Mouse (Mus musculus): ENCODE results near the gene 4930590J08Rik. TPM values are rescaled to one million over a fixed set of nuclear protein-coding genes. Genes with fewer than 3 reads are reported as not detected.
"Not testable (repeated sequence)": the region's sequence is repeated elsewhere in the genome, so short reads cannot be mapped to it uniquely, and the experiment has no call there.

The 4930590J08Rik gene
- total and polyA plus RNA-seq, 3 experiments: 0.33 to 0.42 TPM; not detected in 1

GRCm38 (mm10) chr6:91938491-91938890 lies 35.9 kb downstream of the 4930590J08Rik start:
- H3K4me1 ChIP-seq (ENCODE audit: control insufficient read depth in 1 of 2, insufficient read depth in 2 of 2, low read length in 2 of 2): no peaks in the 10 kb centered on the region
- no peak for DNase-seq (ENCODE audit: low read depth, low spot score)
- no peak overlapping the region for H3K4me3 ChIP-seq (ENCODE audit: control insufficient read depth in 1 of 2, insufficient read depth in 1 of 2, low read depth in 2 of 2, low read length in 2 of 2)
- no peak for TF ChIP-seq CHD2 (IDR thresholded peaks at IDR 0.05; ENCODE audit: low read length)
- no peak for TF ChIP-seq UBTF (IDR thresholded peaks at IDR 0.05; ENCODE audit: borderline replicate concordance, insufficient read depth, low read depth, low read length)
- no peak for TF ChIP-seq JUND (IDR thresholded peaks at IDR 0.05; ENCODE audit: low read depth, low read length)
- no peak for TF ChIP-seq GABPA (IDR thresholded peaks at IDR 0.05; ENCODE audit: low read depth, low read length)
- no peaks in the 10 kb centered on the region for H3K9me3 ChIP-seq (replicated peaks; ENCODE audit: insufficient read depth, low read length)
- H3K79me2 ChIP-seq (ENCODE audit: control insufficient read depth, insufficient read depth, low read length, poor library complexity): no peaks in the 10 kb centered on the region
- H3K36me3 ChIP-seq (ENCODE audit: control insufficient read depth in 1 of 2, insufficient read depth in 2 of 2, low read length in 2 of 2): no peaks in the 10 kb centered on the region
- no peak overlapping the region for H3K27ac ChIP-seq (ENCODE audit: control insufficient read depth, low read depth, low read length)
- H3K9ac ChIP-seq (ENCODE audit: control insufficient read depth, low read depth, low read length, poor library complexity, severe bottlenecking): no peak overlapping the region
- H3K27me3 ChIP-seq (ENCODE audit: control insufficient read depth in 1 of 2, insufficient read depth in 2 of 2, low read length in 2 of 2): peaks cover 17 to 20% of the 10 kb centered on the region in 2 experiments

GRCm38 (mm10) chr6:91948426-91948825 lies 45.8 kb downstream of the 4930590J08Rik start:
- Histone ChIP-seq H3K9me3 (replicated peaks; ENCODE audit: insufficient read depth, low read length) (no peaks in the 10 kb centered on the region), H3K4me3 (ENCODE audit: control insufficient read depth in 1 of 2, insufficient read depth in 1 of 2, low read depth in 2 of 2, low read length in 2 of 2) (no peak overlapping the region), H3K4me1 (ENCODE audit: control insufficient read depth in 1 of 2, insufficient read depth in 2 of 2, low read length in 2 of 2) (no peaks in the 10 kb centered on the region), H3K27ac (ENCODE audit: control insufficient read depth, low read depth, low read length) (no peak overlapping the region), H3K9ac (ENCODE audit: control insufficient read depth, low read depth, low read length, poor library complexity, severe bottlenecking) (no peak overlapping the region), H3K36me3 (ENCODE audit: control insufficient read depth in 1 of 2, insufficient read depth in 2 of 2, low read length in 2 of 2) (no peaks in the 10 kb centered on the region), H3K27me3 (ENCODE audit: control insufficient read depth in 1 of 2, insufficient read depth in 2 of 2, low read length in 2 of 2) (peaks cover 0 to 1% of the 10 kb centered on the region in 2 experiments; a peak in 1 of 4 replicates), H3K79me2 (ENCODE audit: control insufficient read depth, insufficient read depth, low read length, poor library complexity) (no peaks in the 10 kb centered on the region)
- TF ChIP-seq ZKSCAN1 (IDR thresholded peaks at IDR 0.05; ENCODE audit: low read depth, low read length): no peak
- TF ChIP-seq E2F4 (IDR thresholded peaks at IDR 0.05; ENCODE audit: borderline replicate concordance, low read depth, low read length): no peak
- TF ChIP-seq BHLHE40 (IDR thresholded peaks at IDR 0.05; ENCODE audit: borderline replicate concordance, low read depth, low read length): no peak
- TF ChIP-seq NELFE (IDR thresholded peaks at IDR 0.05; ENCODE audit: low read depth, low read length): no peak
- TF ChIP-seq JUND (IDR thresholded peaks at IDR 0.05; ENCODE audit: low read depth, low read length): no peak
- TF ChIP-seq RAD21 (IDR thresholded peaks at IDR 0.05; ENCODE audit: low read depth, low read length): no peak
- TF ChIP-seq SMC3 (IDR thresholded peaks at IDR 0.05; ENCODE audit: low read depth, low read length): no peak
- no peak for TF ChIP-seq USF1 (IDR thresholded peaks at IDR 0.05; ENCODE audit: low read depth, low read length)
- no peak for TF ChIP-seq KAT2A (conservative IDR thresholded peaks at IDR 0.05; ENCODE audit: low read depth, low read length)
- TF ChIP-seq ZC3H11A (IDR thresholded peaks at IDR 0.05; ENCODE audit: low read depth, low read length): no peak
- TF ChIP-seq UBTF (IDR thresholded peaks at IDR 0.05; ENCODE audit: borderline replicate concordance, insufficient read depth, low read depth, low read length): no peak
- no peak for TF ChIP-seq POLR2AphosphoS2 (IDR thresholded peaks at IDR 0.05; ENCODE audit: low read length)
- peak; percentile 3 for DNase-seq (ENCODE audit: low read depth, low spot score)

- not testable (repeated sequence) for DNase-seq (ENCODE audit: low read depth, low spot score); H3K4me1 ChIP-seq (ENCODE audit: control insufficient read depth in 1 of 2, insufficient read depth in 2 of 2, low read length in 2 of 2); H3K9me3 ChIP-seq (replicated peaks; ENCODE audit: insufficient read depth, low read length); H3K9ac ChIP-seq (ENCODE audit: control insufficient read depth, low read depth, low read length, poor library complexity, severe bottlenecking); H3K4me3 ChIP-seq (ENCODE audit: control insufficient read depth in 1 of 2, insufficient read depth in 1 of 2, low read depth in 2 of 2, low read length in 2 of 2); H3K36me3 ChIP-seq (ENCODE audit: control insufficient read depth in 1 of 2, insufficient read depth in 2 of 2, low read length in 2 of 2); H3K79me2 ChIP-seq (ENCODE audit: control insufficient read depth, insufficient read depth, low read length, poor library complexity); H3K27ac ChIP-seq (ENCODE audit: control insufficient read depth, low read depth, low read length)
- H3K27me3 ChIP-seq (ENCODE audit: control insufficient read depth in 1 of 2, insufficient read depth in 2 of 2, low read length in 2 of 2): peaks cover 5 to 13% of the 10 kb centered on the region in 2 experiments
Observed at GRCm38 (mm10) chr6:91958015-91958414, 55.4 kb downstream of the 4930590J08Rik start.
